Mouse (Mus musculus) neural tube, embryonic 11.5 days (tissue): ENCODE measurements around the gene Unc13a. TPM values are rescaled to one million over a fixed set of nuclear protein-coding genes. Genes with fewer than 3 reads are reported as not detected.
"Not testable (repeated sequence)": the region's sequence is repeated elsewhere in the genome, so short reads cannot be mapped to it uniquely, and the experiment has no call there.

Experiments
- ATAC-seq: fragments of 200-750 bp; cut with Nextera tagmentation; 2 replicates; pipeline ENCODE4 v1.8.0; 2017; ENCODE audit warnings: moderate number of reproducible peaks, mild to moderate bottlenecking, moderate TSS enrichment, moderate library complexity; ENCODE audit not compliant: insufficient read depth, low FRiP score, low TSS enrichment
- DNase-seq: peaks from one replicate; pipeline ENCODE4 v3.0.0-alpha.2; 2015; ENCODE audit warnings: low spot score
- H3K27ac ChIP-seq: fragments of 300-500 bp; sonication (generic); 2 replicates; pipeline ENCODE4 v1.5.1; 2014; ENCODE audit warnings: low read depth, mild to moderate bottlenecking, low read length
- H3K27me3 ChIP-seq: fragments of 300-500 bp; sonication (generic); 2 replicates; pipeline ENCODE4 v1.6.1; 2014; ENCODE audit warnings: mild to moderate bottlenecking, low read length, mixed read lengths; ENCODE audit not compliant: control insufficient read depth, insufficient read depth
- H3K36me3 ChIP-seq: fragments of 300-500 bp; sonication (generic); 2 replicates; pipeline ENCODE4 v1.6.1; 2014; ENCODE audit warnings: mild to moderate bottlenecking, low read length, moderate library complexity, mixed read lengths; ENCODE audit not compliant: control insufficient read depth, insufficient read depth
- H3K4me1 ChIP-seq: fragments of 300-500 bp; sonication (generic); 2 replicates; pipeline ENCODE4 v1.6.1; 2014; ENCODE audit warnings: low read length, mixed read lengths; ENCODE audit not compliant: control insufficient read depth, insufficient read depth
- H3K4me2 ChIP-seq: fragments of 300-500 bp; sonication (generic); 2 replicates; pipeline ENCODE4 v1.6.1; 2014; ENCODE audit warnings: low read depth, mild to moderate bottlenecking, moderate library complexity
- H3K4me3 ChIP-seq: fragments of 300-500 bp; sonication (generic); 2 replicates; pipeline ENCODE4 v1.5.1; 2014; ENCODE audit warnings: low read depth, low read length
- H3K9ac ChIP-seq: fragments of 300-500 bp; sonication (generic); 2 replicates; pipeline ENCODE4 v1.6.1; 2014; ENCODE audit warnings: mild to moderate bottlenecking, low read length
- H3K9me3 ChIP-seq: fragments of 300-500 bp; sonication (generic); 2 replicates; pipeline ENCODE4 v1.6.1; 2016; ENCODE audit warnings: low read length; ENCODE audit not compliant: control insufficient read depth
- WGBS: fragments of 180-500 bp; shearing (Covaris S2); extraction: QIAGEN DNeasy Blood & Tissue Kit; methylation state at CpG from one replicate; pipeline ENCODE4 v1.1.7; 2014; 5-methylcytosine and 5-hydroxymethylcytosine counted together
- polyA plus RNA-seq: library from polyadenylated mRNA; unstranded; fragments of >200 nt; fragmentation: Nextera tagmentation; extraction: Ambion mirVana; gene quantifications from 2 replicates; pipeline ENCODE4 v1.2.1, GENCODE M21; 2014

The Unc13a gene
- polyA plus RNA-seq, 1 experiment from 2014 or later: 7.7 TPM

DNA sequence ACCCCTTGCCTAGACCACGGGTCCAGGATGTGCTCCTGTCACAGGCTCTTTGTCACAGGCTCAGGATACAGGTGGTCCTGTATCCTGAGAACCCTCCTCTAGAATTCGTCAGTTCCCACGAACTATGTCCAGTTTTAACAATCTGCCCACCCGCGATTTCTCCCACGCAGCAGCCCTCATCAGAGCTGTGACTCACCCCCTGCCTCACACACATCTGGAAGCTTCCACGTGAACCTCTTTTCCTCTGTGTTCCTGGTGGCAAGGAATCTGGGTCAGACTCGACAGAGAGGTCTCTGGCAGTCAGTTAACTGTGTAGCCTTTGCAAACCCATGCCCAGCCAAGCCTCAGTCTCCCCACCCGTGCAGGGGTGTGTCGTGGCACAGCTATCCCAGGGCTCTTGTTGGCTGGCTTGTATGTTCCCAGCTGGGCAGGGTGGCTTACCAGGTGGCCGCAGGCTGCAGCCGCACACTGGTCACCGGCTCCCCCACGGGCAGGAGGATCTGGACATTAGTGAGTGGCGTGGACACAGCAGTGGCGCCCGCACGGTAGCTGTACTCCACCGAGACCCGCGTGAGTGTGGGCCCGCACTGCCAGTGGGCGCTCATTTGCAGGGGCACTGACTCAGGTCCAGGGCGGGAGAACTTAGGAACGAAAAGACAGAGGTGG is 37.7 kb upstream of the Unc13a start:
- Histone ChIP-seq H3K36me3 (no peaks in the 10 kb centered on the region), H3K27ac (no peak overlapping the region), H3K9me3 (no peaks in the 10 kb centered on the region), H3K27me3 (peaks cover 20% of the 10 kb centered on the region), H3K4me3 (no peak overlapping the region), H3K4me2 (no peak overlapping the region), H3K9ac (no peak overlapping the region), H3K4me1 (no peaks in the 10 kb centered on the region)
- DNase-seq (no peak), ATAC-seq (peak; percentile 36; the same call in 1 of the 2 replicates)
- WGBS: 40% methylated on average over 25 of the region's 25 CpGs

DNA sequence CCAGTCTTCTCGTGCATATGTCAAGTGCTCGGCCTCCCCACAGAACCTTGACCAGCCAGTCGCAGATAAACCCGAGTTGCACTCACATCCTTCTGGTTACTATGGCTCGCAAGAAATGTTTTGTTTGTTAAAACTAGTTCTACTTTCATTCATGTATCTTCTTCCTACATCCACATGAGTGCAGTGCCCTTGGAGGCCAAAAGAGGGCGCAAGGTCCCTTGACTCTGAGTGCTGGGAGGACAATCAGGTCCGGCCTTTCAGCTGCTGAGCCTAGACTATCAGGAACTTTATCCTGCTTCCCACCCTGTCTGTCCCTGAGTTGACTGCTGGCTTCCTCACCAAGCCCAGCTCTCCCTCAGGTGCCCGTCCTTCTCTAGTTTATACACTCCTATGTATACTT is 36.3 kb upstream of the Unc13a start:
- 42% methylated on average over 8 of the region's 8 CpGs for WGBS
- Histone ChIP-seq H3K36me3 (no peaks in the 10 kb centered on the region), H3K4me1 (no peaks in the 10 kb centered on the region), H3K27ac (no peak overlapping the region), H3K4me3 (no peak overlapping the region), H3K4me2 (no peak overlapping the region), H3K9ac (no peak overlapping the region), H3K9me3 (no peaks in the 10 kb centered on the region), H3K27me3 (peaks cover 25% of the 10 kb centered on the region)
- DNase-seq (peak; percentile 74), ATAC-seq (no peak)

DNA sequence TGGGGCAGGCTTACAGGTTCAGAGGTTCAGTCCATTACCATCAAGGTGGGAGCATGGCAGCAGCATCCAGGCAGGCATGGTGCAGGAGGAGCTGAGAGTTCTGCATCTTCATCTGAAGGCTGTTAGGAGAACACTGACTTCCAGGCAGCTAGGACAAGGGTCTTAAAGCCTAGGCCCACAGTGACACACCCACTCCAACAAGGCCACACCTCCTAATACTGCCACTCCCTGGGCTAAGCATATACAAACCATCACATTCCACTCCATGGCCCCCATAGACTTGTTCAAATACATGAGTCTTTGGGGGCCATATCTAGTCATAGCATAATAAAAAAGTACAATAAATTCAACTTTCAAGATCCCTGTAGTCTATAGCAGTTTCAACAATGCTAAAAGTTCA is 31.8 kb upstream of the Unc13a start:
- H3K27me3 ChIP-seq: peaks cover 50% of the 10 kb centered on the region
- H3K36me3 ChIP-seq, ATAC-seq, H3K9ac ChIP-seq, H3K4me2 ChIP-seq, H3K4me1 ChIP-seq, DNase-seq, H3K4me3 ChIP-seq, H3K9me3 ChIP-seq, H3K27ac ChIP-seq: not testable (repeated sequence)

DNA sequence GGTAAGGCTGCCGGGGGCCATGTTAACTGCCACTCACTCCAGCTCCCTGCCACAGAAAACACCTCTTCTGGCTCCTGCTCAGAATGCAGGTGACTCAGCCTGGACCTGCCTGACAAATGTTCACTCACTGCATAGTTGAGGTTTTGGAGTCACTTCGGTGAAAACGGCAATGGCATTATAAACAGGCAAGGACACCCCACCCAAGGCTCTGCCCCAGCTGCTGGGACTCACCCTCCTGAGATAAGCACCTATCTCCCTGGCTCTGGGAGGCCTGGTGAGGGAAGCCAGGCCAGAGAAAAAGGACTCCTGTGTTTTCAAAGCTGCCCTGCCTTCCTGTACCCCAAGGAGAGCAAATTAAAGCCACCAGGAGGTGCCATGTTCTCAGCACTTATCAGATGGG is 31.4 kb upstream of the Unc13a start:
- H3K27me3 ChIP-seq: peaks cover 48% of the 10 kb centered on the region
- DNase-seq: no peak

DNA sequence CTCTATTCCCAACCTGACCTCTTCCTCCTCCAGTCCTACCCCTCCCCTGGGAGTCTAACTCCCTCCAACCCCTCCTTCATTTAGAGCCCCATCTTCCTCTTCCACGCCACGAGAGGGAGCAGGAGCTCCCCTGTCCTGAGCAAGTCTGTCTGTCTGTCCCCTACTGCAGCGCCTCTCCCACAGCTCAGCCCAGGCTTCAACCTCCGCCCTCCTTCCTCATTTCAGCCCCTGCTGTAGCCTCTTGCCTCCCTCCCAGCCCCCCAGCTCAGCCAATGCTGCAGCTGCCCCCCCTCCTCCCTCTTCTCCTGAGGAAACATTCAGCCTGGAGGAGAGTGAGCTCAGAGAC is 30.5 kb upstream of the Unc13a start:
- no peaks in the 10 kb centered on the region for H3K36me3 ChIP-seq
- peaks cover 46% of the 10 kb centered on the region for H3K27me3 ChIP-seq
- H3K27ac ChIP-seq: no peak overlapping the region
- H3K9me3 ChIP-seq: no peaks in the 10 kb centered on the region
- no peak overlapping the region for H3K9ac ChIP-seq
- ATAC-seq: no peak
- no peak for DNase-seq
- H3K4me3 ChIP-seq: no peak overlapping the region
- WGBS: 34% methylated on average over 4 of the region's 4 CpGs
- H3K4me2 ChIP-seq: no peak overlapping the region
- H3K4me1 ChIP-seq: no peaks in the 10 kb centered on the region

More for the DNA sequence above, 31.4 kb upstream of the Unc13a start:
- 94% methylated on average over 3 of the region's 3 CpGs for WGBS
- no peak for ATAC-seq
- no peak overlapping the region for H3K4me3 ChIP-seq
- H3K4me2 ChIP-seq: no peak overlapping the region
- no peak overlapping the region for H3K9ac ChIP-seq
- no peak overlapping the region for H3K27ac ChIP-seq
- no peaks in the 10 kb centered on the region for H3K4me1 ChIP-seq
- H3K9me3 ChIP-seq: no peaks in the 10 kb centered on the region
- no peaks in the 10 kb centered on the region for H3K36me3 ChIP-seq

DNA sequence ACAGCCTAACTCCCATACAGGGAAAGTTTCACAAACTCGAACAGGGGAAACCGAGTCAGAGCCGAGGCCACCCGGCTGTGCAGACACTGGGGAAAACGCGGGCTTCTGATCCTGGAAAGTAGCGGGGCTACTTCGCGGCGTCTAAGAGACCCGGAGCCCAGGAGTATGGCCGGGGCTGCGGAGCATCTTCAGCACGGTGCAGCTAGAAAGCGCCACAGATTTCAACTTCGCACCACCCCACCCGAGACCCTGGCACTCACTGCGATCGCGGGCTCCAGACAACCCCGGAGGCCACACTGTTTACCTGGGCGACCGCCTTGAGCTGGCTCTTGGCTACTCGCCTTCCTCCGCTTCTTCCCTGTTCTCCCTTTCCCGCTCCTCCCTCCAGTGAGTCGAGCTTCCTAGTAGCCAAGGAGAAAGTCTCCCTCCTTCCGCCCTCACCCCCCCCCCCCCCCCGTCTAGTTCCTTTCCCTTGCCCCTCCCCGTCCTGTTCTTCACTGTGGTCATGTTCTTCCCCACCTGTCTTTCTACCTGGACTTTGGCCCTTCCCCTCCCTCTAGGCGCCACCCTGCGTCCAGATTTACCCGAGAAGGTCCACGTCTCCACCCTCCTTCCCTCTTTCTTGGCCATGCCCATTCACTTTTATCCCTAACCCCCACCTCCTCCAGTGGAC is 30.0 kb upstream of the Unc13a start, which contains the start of gene B3gnt3:
Gene B3gnt3, minus strand, starts transcription at position 376 of the 673 bp plus-strand sequence.
- 16% methylated on average over 33 of the region's 34 CpGs for WGBS
- H3K27me3 ChIP-seq: peaks cover 45% of the 10 kb centered on the region

DNA sequence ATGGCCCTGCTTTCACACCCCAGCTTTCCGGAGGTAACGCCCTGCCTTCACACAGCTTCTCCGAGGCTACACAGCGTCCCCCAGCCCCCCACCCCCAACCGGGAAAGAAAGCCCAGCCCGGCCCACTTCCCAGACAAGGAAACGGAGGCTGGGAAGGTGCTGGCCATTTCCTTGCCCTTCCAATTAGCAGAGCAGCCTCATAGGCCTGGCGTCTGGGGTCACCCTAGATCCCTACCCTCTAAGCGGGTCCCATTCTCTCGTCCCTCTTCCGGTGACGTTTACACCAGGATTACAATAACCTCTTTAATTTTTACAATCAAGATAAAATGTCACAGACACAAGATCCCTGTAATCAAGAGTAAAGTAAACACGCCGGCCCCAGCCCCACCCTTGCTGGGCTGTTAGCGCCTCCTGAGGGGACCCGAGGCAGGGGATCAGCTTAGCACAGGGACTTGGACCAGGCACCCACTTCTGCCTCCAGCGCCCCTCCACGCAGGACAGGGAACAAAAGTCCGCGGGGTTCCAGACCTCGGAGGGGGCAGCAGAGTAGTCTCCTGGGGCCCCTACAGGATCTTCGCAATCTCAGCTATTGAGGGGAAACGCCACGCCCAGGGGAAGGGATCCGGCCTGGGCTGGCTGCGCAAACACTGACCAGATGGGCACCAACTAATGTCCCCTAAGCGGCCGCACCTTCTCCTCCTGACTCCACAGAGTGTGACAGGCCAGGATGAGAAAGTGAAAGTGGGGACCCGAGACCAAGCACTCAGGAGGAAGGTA is 29.1 kb upstream of the Unc13a start:
- 5% methylated on average over 29 of the region's 29 CpGs for WGBS
- no peak overlapping the region for H3K27ac ChIP-seq
- H3K4me2 ChIP-seq: no peak overlapping the region
- ATAC-seq (no peak), DNase-seq (no peak)
- H3K9ac ChIP-seq: no peak overlapping the region
- no peaks in the 10 kb centered on the region for H3K4me1 ChIP-seq
- H3K9me3 ChIP-seq: no peaks in the 10 kb centered on the region
- H3K4me3 ChIP-seq: peak overlapping the region; percentile 9; the same call in 1 of the 2 replicates
- H3K36me3 ChIP-seq: no peaks in the 10 kb centered on the region
- peaks cover 47% of the 10 kb centered on the region for H3K27me3 ChIP-seq

More for the DNA sequence above, 30.0 kb upstream of the Unc13a start, which contains the start of gene B3gnt3:
- H3K36me3 ChIP-seq: no peaks in the 10 kb centered on the region
- H3K27ac ChIP-seq: no peak within 1 kb of the TSS
- peak within 1 kb of the TSS; percentile 10; the same call in 1 of the 2 replicates for H3K4me3 ChIP-seq
- no peaks in the 10 kb centered on the region for H3K9me3 ChIP-seq
- H3K4me2 ChIP-seq: no peak within 1 kb of the TSS
- no peak for DNase-seq
- ATAC-seq: no peak
- no peaks in the 10 kb centered on the region for H3K4me1 ChIP-seq
- no peak within 1 kb of the TSS for H3K9ac ChIP-seq

DNA sequence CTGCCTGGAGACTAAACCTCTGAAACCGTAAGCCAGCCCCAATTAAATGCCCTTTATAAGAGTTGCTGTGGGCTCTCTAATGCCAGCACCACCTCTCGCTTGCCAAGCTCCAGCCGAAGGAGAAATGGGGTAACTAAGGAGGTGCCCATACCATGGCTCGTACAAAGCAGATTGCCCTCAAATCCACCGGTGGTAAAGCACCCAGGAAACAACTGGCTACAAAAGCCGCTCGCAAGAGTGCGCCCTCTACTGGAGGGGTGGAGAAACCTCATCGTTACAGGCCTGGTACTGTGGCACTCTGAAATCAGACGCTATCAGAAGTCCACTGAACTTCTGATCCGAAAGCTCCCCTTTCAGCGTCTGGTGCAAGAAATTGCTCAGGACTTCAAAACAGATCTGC is 23.9 kb upstream of the Unc13a start:
- not testable (repeated sequence) for ATAC-seq, H3K9me3 ChIP-seq, H3K4me3 ChIP-seq, H3K4me1 ChIP-seq, H3K4me2 ChIP-seq, H3K9ac ChIP-seq, H3K36me3 ChIP-seq, H3K27ac ChIP-seq, DNase-seq
- WGBS: 63% methylated on average over 12 of the region's 12 CpGs
- H3K27me3 ChIP-seq: peaks cover 64% of the 10 kb centered on the region
